ENCODE assay signal across 15 mouse cellular contexts in the genomic region with DNA sequence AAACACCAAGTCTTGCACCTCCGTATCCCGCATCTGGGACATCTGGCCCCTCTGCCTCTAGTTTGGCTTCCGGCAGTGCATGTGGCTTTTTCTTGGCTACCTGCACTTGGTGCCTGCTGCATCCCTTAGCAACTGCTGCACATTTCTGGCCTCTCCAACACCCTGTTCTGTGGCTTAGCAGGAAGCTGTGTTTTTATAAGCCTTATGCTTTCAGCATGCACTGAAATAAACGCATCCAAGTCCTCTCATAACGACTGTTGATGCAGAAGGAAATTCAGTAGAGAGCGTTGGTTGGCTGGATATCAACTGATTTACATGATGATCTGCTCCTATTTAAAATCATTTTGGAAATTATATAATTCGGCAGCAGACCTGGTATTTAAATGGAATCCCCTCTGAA.
DNase-seq lines count a peak whose midpoint lies in the region; ATAC-seq and TF ChIP-seq lines count a peak whose summit lies in the region.
"Had no signal": no experiment of that assay in that cellular context is flagged by ENCODE, and none has a peak within 500 bp of the region (broad histone marks: within the 10 kb centered on the region; RNA-seq: fewer than 3 reads in every experiment).

No protein-coding gene starts in this region.

- H3K27me3 ChIP-seq in forebrain, embryonic 15.5 days, result no peaks in the 10 kb centered on the region
- H3K27me3 ChIP-seq in forebrain, embryonic 11.5 days (ENCODE audit: control insufficient read depth, insufficient read depth, low read length), result no peaks in the 10 kb centered on the region
- H3K27me3 ChIP-seq in kidney, embryonic 16.5 days (ENCODE audit: insufficient read depth, low read length), result no peaks in the 10 kb centered on the region
- H3K27me3 ChIP-seq: liver, embryonic 13.5 days had no signal

- no peak overlapping the region for H3K4me3 ChIP-seq in forebrain, embryonic 15.5 days
- H3K4me3 ChIP-seq in forebrain, embryonic 11.5 days (ENCODE audit: low read depth, low read length), result no peak overlapping the region
- no peak overlapping the region for H3K4me3 ChIP-seq in layer of hippocampus, adult 2 months
- no peak overlapping the region for H3K4me3 ChIP-seq in kidney, embryonic 16.5 days (ENCODE audit: low read length)
- H3K4me3 ChIP-seq: erythroblast, embryonic 14.5 days; liver, embryonic 13.5 days had no signal

- H3K4me1 ChIP-seq in forebrain, embryonic 15.5 days, result peaks cover 30% of the 10 kb centered on the region
- H3K4me1 ChIP-seq in forebrain, embryonic 11.5 days (replicated peaks; ENCODE audit: control insufficient read depth, insufficient read depth, low read length), result no peaks in the 10 kb centered on the region
- peaks cover 22% of the 10 kb centered on the region for H3K4me1 ChIP-seq in kidney, embryonic 16.5 days (ENCODE audit: insufficient read depth, low read length)

- no peak overlapping the region; the same call in 1 of the 2 replicates for H3K4me2 ChIP-seq in forebrain, embryonic 15.5 days (replicated peaks)
- H3K4me2 ChIP-seq in forebrain, embryonic 11.5 days (ENCODE audit: low read depth, low read length, severe bottlenecking), result no peak overlapping the region
- no peak overlapping the region for H3K4me2 ChIP-seq in kidney, embryonic 16.5 days (replicated peaks; ENCODE audit: low read depth, low read length)
- H3K4me2 ChIP-seq: liver, embryonic 13.5 days had no signal

- no peaks in the 10 kb centered on the region for H3K36me3 ChIP-seq in forebrain, embryonic 15.5 days
- peaks cover 4% of the 10 kb centered on the region; the same call in 1 of the 2 replicates for H3K36me3 ChIP-seq in forebrain, embryonic 11.5 days (ENCODE audit: control insufficient read depth, insufficient read depth, low read length)
- H3K36me3 ChIP-seq in kidney, embryonic 16.5 days (ENCODE audit: insufficient read depth, low read length), result peaks cover 7% of the 10 kb centered on the region
- H3K36me3 ChIP-seq: liver, embryonic 13.5 days had no signal

- no peak for DNase-seq in forebrain, embryonic 11.5 days (ENCODE audit: low spot score)
- DNase-seq in layer of hippocampus, adult 2 months (ENCODE audit: low spot score in 2 of 2), result peak in 1 of 2 experiments; percentile 57
- no peak for DNase-seq in layer of hippocampus, postnatal 25 days (ENCODE audit: extremely low spot score in 1 of 2, low spot score in 1 of 2)
- peak; percentile 67 for DNase-seq in brain, adult 2 months (ENCODE audit: low read depth, low spot score)
- peak; percentile 48 for DNase-seq in layer of hippocampus, adult 9-11 months
- no peak for DNase-seq in cerebellum, adult 8-10 months
- DNase-seq: B cell, adult 2 months; gastrocnemius, postnatal 14 days; heart, postnatal 14 days; kidney, adult 11 months; liver, embryonic 13.5 days had no signal

- WGBS in forebrain, embryonic 15.5 days, result 41% methylated on average over 7 of the region's 7 CpGs
- WGBS in forebrain, embryonic 11.5 days, result 92% methylated on average over 7 of the region's 7 CpGs
- 70% methylated on average over 7 of the region's 7 CpGs for WGBS in kidney, embryonic 16.5 days

- TF ChIP-seq CTCF in layer of hippocampus, adult 2 months (conservative IDR thresholded peaks at IDR 0.05), result no peak

- no peaks in the 10 kb centered on the region for H3K9me3 ChIP-seq in forebrain, embryonic 15.5 days
- no peaks in the 10 kb centered on the region for H3K9me3 ChIP-seq in forebrain, embryonic 11.5 days (ENCODE audit: control insufficient read depth, low read length)
- H3K9me3 ChIP-seq in kidney, embryonic 16.5 days (ENCODE audit: low read length), result no peaks in the 10 kb centered on the region; the same call in 1 of the 2 replicates
- H3K9me3 ChIP-seq: liver, embryonic 13.5 days had no signal

- peak; percentile 65 for ATAC-seq in forebrain, embryonic 15.5 days (replicated peaks)
- ATAC-seq in forebrain, embryonic 11.5 days (replicated peaks; ENCODE audit: low FRiP score), result no peak
- ATAC-seq in kidney, embryonic 16.5 days (ENCODE audit: low FRiP score, low TSS enrichment), result no peak
- ATAC-seq: activated CD4-positive, CD25-positive, alpha-beta regulatory T cell, adult 4 months had no signal

- H3K27ac ChIP-seq in forebrain, embryonic 15.5 days (replicated peaks), result peak overlapping the region; percentile 80
- H3K27ac ChIP-seq in forebrain, embryonic 11.5 days (ENCODE audit: low read depth, low read length), result no peak overlapping the region
- peak overlapping the region; percentile 77 for H3K27ac ChIP-seq in layer of hippocampus, adult 2 months
- no peak overlapping the region for H3K27ac ChIP-seq in kidney, embryonic 16.5 days (ENCODE audit: low read length)
- H3K27ac ChIP-seq: liver, embryonic 13.5 days had no signal

- no peak overlapping the region for H3K9ac ChIP-seq in forebrain, embryonic 15.5 days (replicated peaks)
- no peak overlapping the region for H3K9ac ChIP-seq in forebrain, embryonic 11.5 days (ENCODE audit: low read length)
- H3K9ac ChIP-seq in kidney, embryonic 16.5 days (replicated peaks; ENCODE audit: low read length), result no peak overlapping the region
- H3K9ac ChIP-seq: liver, embryonic 13.5 days had no signal

Comparison
In these comparisons a context has a peak if more than half of its experiments do, and no peak if none do; other contexts are left out.
1. H3K27ac ChIP-seq: peak in forebrain, embryonic 15.5 days (single experiment) and layer of hippocampus, adult 2 months (single experiment); none in forebrain, embryonic 11.5 days (single experiment) and kidney, embryonic 16.5 days (single experiment).
2. DNase-seq: peak in brain, adult 2 months (single experiment) and layer of hippocampus, adult 9-11 months (single experiment); none in forebrain, embryonic 11.5 days (single experiment), layer of hippocampus, postnatal 25 days (0 of 2) and cerebellum, adult 8-10 months (single experiment).